Mouse (Mus musculus) limb, embryonic 14.5 days (tissue): ENCODE measurements at regions not wholly inside any gene's neighbourhood (a gene's known extent, or its start where the extent isn't known, plus 50 kb on each side); places are given as distances from the start of the nearest gene placed in this dataset.

Experiments used
- ATAC-seq: fragments of 200-750 bp; cut with Nextera tagmentation; 2 replicates; pipeline ENCODE4 v1.8.0; 2017; ENCODE audit warnings: low read depth, moderate number of reproducible peaks, moderate TSS enrichment; ENCODE audit not compliant: low FRiP score
- DNase-seq: peaks from one replicate; pipeline ENCODE4 v3.0.0-alpha.2; 2015; ENCODE audit warnings: low spot score
- H3K27ac ChIP-seq: fragments of 300-500 bp; sonication (generic); replicated peaks from 2 replicates; pipeline ENCODE4 v1.5.1; 2014; ENCODE audit warnings: low read depth, mild to moderate bottlenecking, low read length, moderate library complexity, mixed read lengths
- H3K27me3 ChIP-seq: fragments of 300-500 bp; sonication (generic); 2 replicates; pipeline ENCODE4 v1.6.1; 2014; ENCODE audit warnings: low read length, mixed read lengths; ENCODE audit not compliant: control insufficient read depth, insufficient read depth
- H3K36me3 ChIP-seq: fragments of 300-500 bp; sonication (generic); 2 replicates; pipeline ENCODE4 v1.6.1; 2014; ENCODE audit warnings: mild to moderate bottlenecking, low read length, moderate library complexity, mixed read lengths; ENCODE audit not compliant: control insufficient read depth, insufficient read depth
- H3K4me1 ChIP-seq: fragments of 300-500 bp; sonication (generic); 2 replicates; pipeline ENCODE4 v1.6.1; 2014; ENCODE audit warnings: antibody characterized with exemption, low read length, mixed read lengths; ENCODE audit not compliant: control insufficient read depth, insufficient read depth
- H3K4me2 ChIP-seq: fragments of 300-500 bp; sonication (generic); replicated peaks from 2 replicates; pipeline ENCODE4 v1.6.1; 2014; ENCODE audit warnings: low read depth, mild to moderate bottlenecking, low read length, moderate library complexity; ENCODE audit not compliant: severe bottlenecking
- H3K4me3 ChIP-seq: fragments of 300-500 bp; sonication (generic); replicated peaks from 2 replicates; pipeline ENCODE4 v1.5.1; 2014; ENCODE audit warnings: low read length
- H3K9ac ChIP-seq: fragments of 300-500 bp; sonication (generic); 2 replicates; pipeline ENCODE4 v1.6.1; 2014; ENCODE audit warnings: mild to moderate bottlenecking, low read depth, low read length, moderate library complexity; ENCODE audit not compliant: severe bottlenecking
- H3K9me3 ChIP-seq: fragments of 300-500 bp; sonication (generic); 2 replicates; pipeline ENCODE4 v1.6.1; 2016; ENCODE audit warnings: low read length; ENCODE audit not compliant: control insufficient read depth
- POLR2A ChIP-seq: fragments of 200-500 bp; IDR thresholded peaks from 2 replicates; pipeline ENCODE4 v1.8.0; 2012; ENCODE audit warnings: inconsistent platforms, mild to moderate bottlenecking, moderate library complexity, borderline replicate concordance; ENCODE audit not compliant: insufficient read depth, insufficient read length; ENCODE audit errors: extremely low read depth
- WGBS: fragments of 180-500 bp; shearing (Covaris S2); extraction: QIAGEN DNeasy Blood & Tissue Kit; methylation state at CpG from one replicate; pipeline ENCODE4 v1.1.7; 2014; 5-methylcytosine and 5-hydroxymethylcytosine counted together

- no peaks in the 10 kb centered on the region for H3K27me3 ChIP-seq
- DNase-seq: peak; percentile 41
- no peaks in the 10 kb centered on the region for H3K36me3 ChIP-seq
- no peak overlapping the region for H3K4me3 ChIP-seq
- H3K4me2 ChIP-seq: no peak overlapping the region
- H3K9ac ChIP-seq: no peak overlapping the region
- TF ChIP-seq POLR2A: no peak
- no peaks in the 10 kb centered on the region for H3K4me1 ChIP-seq
- peak; percentile 71 for ATAC-seq
- H3K9me3 ChIP-seq: no peaks in the 10 kb centered on the region
- H3K27ac ChIP-seq: no peak overlapping the region
- 53% methylated on average over 3 of the region's 3 CpGs for WGBS
Observed at GRCm38 (mm10) chr8:30063148-30063547, 2615.7 kb downstream of the Poteg start.

- ATAC-seq: no peak
- no peak overlapping the region for H3K4me3 ChIP-seq
- no peak for TF ChIP-seq POLR2A
- no peaks in the 10 kb centered on the region for H3K36me3 ChIP-seq
- no peaks in the 10 kb centered on the region for H3K9me3 ChIP-seq
- H3K9ac ChIP-seq: no peak overlapping the region
- H3K4me2 ChIP-seq: no peak overlapping the region
- H3K27ac ChIP-seq: no peak overlapping the region
- no peak for DNase-seq
- no peaks in the 10 kb centered on the region for H3K27me3 ChIP-seq
- no peaks in the 10 kb centered on the region for H3K4me1 ChIP-seq
Observed at GRCm38 (mm10) chr8:30077726-30078125, 2630.3 kb downstream of the Poteg start.

- Histone ChIP-seq H3K27ac (no peak overlapping the region), H3K9ac (no peak overlapping the region), H3K36me3 (no peaks in the 10 kb centered on the region), H3K4me1 (no peaks in the 10 kb centered on the region), H3K4me3 (no peak overlapping the region), H3K9me3 (no peaks in the 10 kb centered on the region), H3K27me3 (no peaks in the 10 kb centered on the region), H3K4me2 (no peak overlapping the region)
- WGBS: 44% methylated on average over 3 of the region's 3 CpGs
- peak; percentile 8 for DNase-seq
- no peak for TF ChIP-seq POLR2A
- no peak for ATAC-seq
Observed at GRCm38 (mm10) chr8:30127766-30128165, 2680.3 kb downstream of the Poteg start.

- ATAC-seq: no peak
- no peak overlapping the region for H3K27ac ChIP-seq
- no peaks in the 10 kb centered on the region for H3K9me3 ChIP-seq
- DNase-seq: no peak
- no peaks in the 10 kb centered on the region for H3K27me3 ChIP-seq
- no peaks in the 10 kb centered on the region for H3K36me3 ChIP-seq
- H3K4me2 ChIP-seq: no peak overlapping the region
- no peak overlapping the region for H3K9ac ChIP-seq
- no peak for TF ChIP-seq POLR2A
- H3K4me3 ChIP-seq: no peak overlapping the region
- no peaks in the 10 kb centered on the region for H3K4me1 ChIP-seq
- 41% methylated on average over 6 of the region's 6 CpGs for WGBS
Observed at GRCm38 (mm10) chr8:30134999-30135398, 2687.5 kb downstream of the Poteg start.

GRCm38 (mm10) chr8:30151181-30151844 is 2703.8 kb downstream of the Poteg start:
- no peak for TF ChIP-seq POLR2A
- no peak for DNase-seq
- Histone ChIP-seq H3K4me3 (no peak overlapping the region), H3K4me2 (no peak overlapping the region), H3K27me3 (no peaks in the 10 kb centered on the region), H3K9me3 (no peaks in the 10 kb centered on the region), H3K27ac (no peak overlapping the region), H3K9ac (no peak overlapping the region), H3K36me3 (no peaks in the 10 kb centered on the region), H3K4me1 (no peaks in the 10 kb centered on the region)
- no peak for ATAC-seq
- 70% methylated on average over 2 of the region's 2 CpGs for WGBS

GRCm38 (mm10) chr8:30152921-30153320 is 2705.5 kb downstream of the Poteg start:
- Histone ChIP-seq H3K27ac (no peak overlapping the region), H3K4me1 (no peaks in the 10 kb centered on the region), H3K36me3 (no peaks in the 10 kb centered on the region), H3K27me3 (no peaks in the 10 kb centered on the region), H3K9ac (no peak overlapping the region), H3K4me3 (no peak overlapping the region), H3K4me2 (no peak overlapping the region), H3K9me3 (no peaks in the 10 kb centered on the region)
- ATAC-seq: no peak
- no peak for TF ChIP-seq POLR2A
- WGBS: 86% methylated on average over 4 of the region's 4 CpGs
- DNase-seq: no peak
